Mouse (Mus musculus): ENCODE measurements around the gene E130114P18Rik. TPM values are rescaled to one million over a fixed set of nuclear protein-coding genes. Genes with fewer than 3 reads are reported as not detected.

E130114P18Rik gene
- polyA plus RNA-seq, 1 experiment, result not detected

DNA sequence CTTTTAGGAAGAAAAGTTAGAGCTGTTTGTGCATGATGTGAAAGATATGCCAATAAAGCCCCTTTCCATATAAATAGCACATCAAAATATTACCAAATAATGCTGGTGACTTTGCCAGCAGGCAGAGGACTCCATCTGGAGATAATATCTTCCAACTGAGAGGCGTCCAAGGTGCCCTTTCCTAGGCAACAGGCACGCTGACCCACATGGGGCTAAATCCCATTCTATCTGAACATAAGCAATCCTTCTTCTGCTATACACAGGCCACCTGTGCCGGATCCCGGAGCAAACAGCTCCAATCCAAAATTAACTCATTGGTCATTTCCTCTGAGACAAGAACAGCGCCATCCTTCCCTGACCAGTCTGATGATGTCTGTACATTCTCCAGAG, 128.3 kb downstream of the E130114P18Rik start:
- Histone ChIP-seq H3K27me3 (ENCODE audit: control insufficient read depth, insufficient read depth, low read length) (no peaks in the 10 kb centered on the region), H3K36me3 (ENCODE audit: control insufficient read depth, insufficient read depth, low read length) (no peaks in the 10 kb centered on the region), H3K27ac (ENCODE audit: insufficient read depth, low read depth, low read length) (no peak overlapping the region), H3K4me1 (ENCODE audit: control insufficient read depth, insufficient read depth, insufficient read length, low read length) (no peaks in the 10 kb centered on the region), H3K4me3 (ENCODE audit: low read depth, low read length) (no peak overlapping the region)
- 84% methylated on average over 5 of the region's 5 CpGs for WGBS
- no peak for TF ChIP-seq CTCF (IDR thresholded peaks at IDR 0.05; ENCODE audit: extremely low read depth, insufficient read length, insufficient replicate concordance, low read depth, low read length)
- no peak for TF ChIP-seq POLR2A (IDR thresholded peaks at IDR 0.05; ENCODE audit: low read depth, low read length)

DNA sequence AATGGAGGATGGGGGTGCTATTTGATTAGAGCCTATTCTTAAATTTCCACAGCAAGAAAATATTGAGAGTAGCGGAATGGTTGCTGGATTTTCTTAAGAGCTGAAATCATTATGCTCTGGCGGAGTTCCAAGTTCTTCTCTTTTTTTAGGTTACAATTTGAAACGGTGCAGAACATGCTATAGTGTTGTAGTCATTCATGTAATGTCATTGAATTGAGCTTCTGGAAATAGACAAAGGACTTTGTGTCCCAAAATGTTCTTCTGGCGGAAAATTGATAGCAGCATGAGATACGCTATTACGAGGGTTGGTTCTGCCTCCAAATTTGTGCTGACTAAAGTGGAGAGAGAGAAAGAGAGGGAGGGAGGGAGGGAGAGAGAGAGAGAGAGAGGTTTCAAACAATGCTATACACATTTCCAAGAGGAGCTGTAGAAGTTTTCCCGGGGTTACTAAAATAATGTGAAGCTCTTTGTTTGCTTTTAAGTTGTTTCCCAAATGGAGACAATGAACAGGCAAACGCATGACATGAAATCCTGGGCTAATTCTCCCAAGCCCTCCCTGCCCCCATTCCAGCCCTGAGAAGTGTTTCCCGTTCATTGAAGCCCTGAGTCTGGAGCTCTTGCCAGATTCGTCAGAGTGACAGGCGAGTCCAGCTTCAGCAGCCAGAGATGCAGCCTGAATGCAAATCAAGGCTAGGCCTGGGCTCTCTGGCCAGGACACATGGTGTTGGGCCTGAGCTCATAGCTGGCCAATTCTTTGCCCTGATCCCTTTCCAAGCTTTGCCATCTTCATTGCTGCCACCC, 128.9 kb downstream of the E130114P18Rik start:
- WGBS, result 66% methylated on average over 11 of the region's 11 CpGs
- Histone ChIP-seq H3K4me3 (ENCODE audit: low read depth, low read length) (no peak overlapping the region), H3K36me3 (ENCODE audit: control insufficient read depth, insufficient read depth, low read length) (no peaks in the 10 kb centered on the region), H3K27me3 (ENCODE audit: control insufficient read depth, insufficient read depth, low read length) (no peaks in the 10 kb centered on the region), H3K4me1 (ENCODE audit: control insufficient read depth, insufficient read depth, insufficient read length, low read length) (no peaks in the 10 kb centered on the region), H3K27ac (ENCODE audit: insufficient read depth, low read depth, low read length) (no peak overlapping the region)
- TF ChIP-seq POLR2A (IDR thresholded peaks at IDR 0.05; ENCODE audit: low read depth, low read length), result no peak
- TF ChIP-seq CTCF (IDR thresholded peaks at IDR 0.05; ENCODE audit: extremely low read depth, insufficient read length, insufficient replicate concordance, low read depth, low read length), result no peak

DNA sequence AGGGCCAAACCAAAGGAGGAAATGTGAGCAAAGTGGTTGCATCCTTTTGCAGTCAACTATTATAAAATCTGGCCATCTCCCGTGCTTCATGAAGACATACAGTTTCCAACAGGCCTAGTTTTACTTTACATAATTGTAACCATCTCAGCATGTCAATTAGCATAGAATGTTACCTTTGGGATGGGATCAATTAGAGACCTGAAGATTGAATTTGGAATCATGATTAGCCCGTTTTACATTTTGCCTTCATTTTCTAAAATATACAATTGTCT, 129.5 kb downstream of the E130114P18Rik start:
- Histone ChIP-seq H3K4me1 (ENCODE audit: control insufficient read depth, insufficient read depth, insufficient read length, low read length) (no peaks in the 10 kb centered on the region), H3K36me3 (ENCODE audit: control insufficient read depth, insufficient read depth, low read length) (no peaks in the 10 kb centered on the region), H3K4me3 (ENCODE audit: low read depth, low read length) (no peak overlapping the region), H3K27ac (ENCODE audit: insufficient read depth, low read depth, low read length) (no peak overlapping the region), H3K27me3 (ENCODE audit: control insufficient read depth, insufficient read depth, low read length) (no peaks in the 10 kb centered on the region)
- 84% methylated on average over 2 of the region's 2 CpGs for WGBS
- TF ChIP-seq POLR2A (IDR thresholded peaks at IDR 0.05; ENCODE audit: low read depth, low read length), result no peak
- no peak for TF ChIP-seq CTCF (IDR thresholded peaks at IDR 0.05; ENCODE audit: extremely low read depth, insufficient read length, insufficient replicate concordance, low read depth, low read length)

DNA sequence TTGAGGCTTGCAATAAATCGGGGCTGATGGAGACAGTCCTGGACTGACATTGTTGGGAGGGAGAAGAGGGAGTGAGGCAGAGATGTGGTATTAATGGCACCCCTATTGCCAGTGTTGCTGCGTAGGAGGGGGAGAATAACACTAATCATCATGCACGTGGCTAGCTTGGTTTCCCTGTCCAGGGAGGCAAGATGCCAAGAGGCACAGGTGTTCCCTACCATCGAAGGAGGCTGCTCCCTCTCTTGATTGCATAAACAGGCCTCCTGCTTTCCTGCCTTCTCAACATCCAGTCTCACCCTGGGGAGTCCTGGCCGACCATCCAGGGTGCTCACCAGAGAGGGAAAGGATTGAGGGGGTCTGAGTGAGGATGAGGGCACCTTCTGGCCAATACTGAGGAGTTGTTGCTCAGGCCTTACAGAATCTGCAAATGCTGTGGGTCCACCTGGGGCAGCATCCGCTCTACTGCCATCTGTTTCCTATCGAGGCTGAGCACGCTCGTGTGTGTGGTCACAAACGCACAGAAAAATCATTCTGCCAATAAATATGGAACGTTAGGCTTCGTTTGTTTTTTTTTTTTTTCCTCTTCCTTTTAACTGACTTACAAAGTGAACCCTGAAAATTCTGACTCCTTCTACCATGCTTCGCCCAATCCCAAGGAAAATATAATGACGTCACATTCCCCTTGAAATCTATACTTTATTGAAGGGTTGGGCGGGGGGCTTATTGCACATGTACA, 130.0 kb downstream of the E130114P18Rik start:
- no peaks in the 10 kb centered on the region for H3K36me3 ChIP-seq (ENCODE audit: control insufficient read depth, insufficient read depth, low read length)
- WGBS, result 51% methylated on average over 15 of the region's 15 CpGs
- no peaks in the 10 kb centered on the region for H3K27me3 ChIP-seq (ENCODE audit: control insufficient read depth, insufficient read depth, low read length)
- TF ChIP-seq CTCF (IDR thresholded peaks at IDR 0.05; ENCODE audit: extremely low read depth, insufficient read length, insufficient replicate concordance, low read depth, low read length) (no peak), POLR2A (IDR thresholded peaks at IDR 0.05; ENCODE audit: low read depth, low read length) (no peak)
- no peaks in the 10 kb centered on the region for H3K4me1 ChIP-seq (ENCODE audit: control insufficient read depth, insufficient read depth, insufficient read length, low read length)
- H3K27ac ChIP-seq (ENCODE audit: insufficient read depth, low read depth, low read length), result no peak overlapping the region
- H3K4me3 ChIP-seq (ENCODE audit: low read depth, low read length), result no peak overlapping the region

DNA sequence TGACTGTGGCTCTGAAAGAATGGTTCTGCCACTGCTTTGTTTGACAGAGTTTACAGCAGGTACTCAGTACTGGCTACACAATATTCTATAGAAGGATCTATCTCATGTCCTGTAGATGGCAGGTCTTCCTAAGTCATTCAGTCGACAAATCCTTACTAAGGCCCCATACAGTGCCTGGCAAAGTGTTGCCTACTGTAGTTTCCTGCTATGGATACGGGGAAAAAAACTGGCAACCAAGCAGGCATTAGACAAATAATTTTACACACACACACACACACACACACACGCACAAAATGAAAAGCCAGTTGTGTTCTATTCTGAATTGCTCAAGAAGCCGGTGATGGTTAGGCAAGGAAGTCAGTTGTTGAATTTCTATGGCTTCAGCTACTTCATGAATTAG, 130.6 kb downstream of the E130114P18Rik start:
- no peaks in the 10 kb centered on the region for H3K27me3 ChIP-seq (ENCODE audit: control insufficient read depth, insufficient read depth, low read length)
- H3K4me3 ChIP-seq (ENCODE audit: low read depth, low read length), result no peak overlapping the region
- no peak overlapping the region for H3K27ac ChIP-seq (ENCODE audit: insufficient read depth, low read depth, low read length)
- H3K36me3 ChIP-seq (ENCODE audit: control insufficient read depth, insufficient read depth, low read length), result no peaks in the 10 kb centered on the region
- no peak for TF ChIP-seq POLR2A (IDR thresholded peaks at IDR 0.05; ENCODE audit: low read depth, low read length)
- no peak for TF ChIP-seq CTCF (IDR thresholded peaks at IDR 0.05; ENCODE audit: extremely low read depth, insufficient read length, insufficient replicate concordance, low read depth, low read length)
- H3K4me1 ChIP-seq (ENCODE audit: control insufficient read depth, insufficient read depth, insufficient read length, low read length), result no peaks in the 10 kb centered on the region
- 85% methylated on average over 4 of the region's 4 CpGs for WGBS

DNA sequence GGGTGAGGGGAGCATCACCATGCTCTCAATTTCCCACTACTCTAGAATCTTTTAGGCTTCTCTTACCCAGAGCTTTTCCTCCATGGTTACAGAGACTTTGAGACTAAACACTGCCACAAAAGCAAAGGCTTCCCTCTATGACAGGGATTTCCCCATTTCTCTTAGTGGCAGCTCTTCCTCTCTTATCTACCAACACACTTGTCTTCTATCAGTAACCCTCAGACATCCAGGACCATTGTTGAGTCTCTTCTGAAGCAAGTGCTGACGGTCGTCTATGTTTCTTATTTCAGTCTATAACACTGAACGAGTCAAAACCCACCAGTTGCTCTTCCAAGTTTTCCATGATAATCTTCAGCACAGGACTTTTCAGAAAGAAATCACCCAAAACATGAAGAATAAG, 137.5 kb downstream of the E130114P18Rik start:
- WGBS, result 81% methylated on average over 3 of the region's 3 CpGs

DNA sequence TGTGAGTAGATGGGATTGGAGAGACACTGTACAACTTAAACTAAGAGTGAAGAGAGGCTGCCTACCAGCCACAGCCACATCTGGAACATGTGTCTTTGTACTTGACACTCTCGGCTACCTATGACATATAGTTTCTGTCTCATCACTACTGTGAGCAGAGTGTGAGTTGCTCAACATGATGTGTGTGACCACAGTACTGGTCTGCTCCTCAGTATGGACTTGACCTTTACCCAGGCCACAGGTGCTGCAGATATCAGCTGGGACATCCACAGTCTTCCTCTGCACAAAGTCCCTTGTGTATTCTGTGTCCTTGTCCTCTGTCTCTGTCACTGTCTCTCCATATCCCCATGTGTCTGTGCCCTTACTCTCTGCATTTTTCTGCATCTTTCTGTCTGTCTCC, 141.3 kb downstream of the E130114P18Rik start:
- Histone ChIP-seq H3K4me1 (ENCODE audit: control insufficient read depth, insufficient read depth, insufficient read length, low read length) (no peaks in the 10 kb centered on the region), H3K27ac (ENCODE audit: insufficient read depth, low read depth, low read length) (no peak overlapping the region), H3K4me3 (ENCODE audit: low read depth, low read length) (no peak overlapping the region), H3K36me3 (ENCODE audit: control insufficient read depth, insufficient read depth, low read length) (no peaks in the 10 kb centered on the region), H3K27me3 (ENCODE audit: control insufficient read depth, insufficient read depth, low read length) (no peaks in the 10 kb centered on the region)
- no peak for TF ChIP-seq POLR2A (IDR thresholded peaks at IDR 0.05; ENCODE audit: low read depth, low read length)
- TF ChIP-seq CTCF (IDR thresholded peaks at IDR 0.05; ENCODE audit: extremely low read depth, insufficient read length, insufficient replicate concordance, low read depth, low read length), result no peak
- WGBS, result 92% methylated on average over 1 of the region's 1 CpGs

More for the DNA sequence above, 137.5 kb downstream of the E130114P18Rik start:
- H3K27ac ChIP-seq (ENCODE audit: insufficient read depth, low read depth, low read length), result no peak overlapping the region
- no peaks in the 10 kb centered on the region for H3K36me3 ChIP-seq (ENCODE audit: control insufficient read depth, insufficient read depth, low read length)
- H3K4me1 ChIP-seq (ENCODE audit: control insufficient read depth, insufficient read depth, insufficient read length, low read length), result no peaks in the 10 kb centered on the region
- H3K4me3 ChIP-seq (ENCODE audit: low read depth, low read length), result no peak overlapping the region
- no peaks in the 10 kb centered on the region for H3K27me3 ChIP-seq (ENCODE audit: control insufficient read depth, insufficient read depth, low read length)
- TF ChIP-seq POLR2A (IDR thresholded peaks at IDR 0.05; ENCODE audit: low read depth, low read length) (no peak), CTCF (IDR thresholded peaks at IDR 0.05; ENCODE audit: extremely low read depth, insufficient read length, insufficient replicate concordance, low read depth, low read length) (no peak)

Measured in small intestine, adult 2 months (tissue).